Mouse (Mus musculus): ENCODE measurements around the gene Shisa8.
A peak's percentile ranks its signal among the peaks of the same experiment; 100 is the strongest.
"Not testable (repeated sequence)": the region's sequence is repeated elsewhere in the genome, so short reads cannot be mapped to it uniquely, and the experiment has no call there.

Shisa8 gene

GRCm38 (mm10) chr15:82212752-82213063 lies at the start of gene Shisa8:
Shisa8 (minus strand) TSS chr15:82212815.
- DNase-seq: peak; percentile 58 to 73

- DNase-seq: peak; percentile 77 to 82
Measured at GRCm38 (mm10) chr15:82259510-82259909, 46.9 kb upstream of the Shisa8 start.

- DNase-seq: peak; percentile 60 to 72
Measured at GRCm38 (mm10) chr15:82255944-82256383, 43.3 kb upstream of the Shisa8 start.

- no peak for DNase-seq
Measured at GRCm38 (mm10) chr15:82255248-82255647, 42.6 kb upstream of the Shisa8 start.

- no peak for DNase-seq
Measured at GRCm38 (mm10) chr15:82252097-82252496, 39.5 kb upstream of the Shisa8 start, which contains the start of gene 1500009C09Rik. 1500009C09Rik (plus strand) TSS chr15:82252397.

- no peak for DNase-seq
Measured at GRCm38 (mm10) chr15:82251579-82251978, 39.0 kb upstream of the Shisa8 start.

- no peak for DNase-seq
Measured at GRCm38 (mm10) chr15:82247131-82247776, 34.6 kb upstream of the Shisa8 start.

- DNase-seq: not testable (repeated sequence)
Measured at GRCm38 (mm10) chr15:82244805-82245161, 32.2 kb upstream of the Shisa8 start.

GRCm38 (mm10) chr15:82244115-82244804 lies 31.6 kb upstream of the Shisa8 start, which contains the start of gene Cenpm:
Cenpm (minus strand) TSS chr15:82244748.
- peak; percentile 92 to 94 for DNase-seq

- no peak for DNase-seq
Measured at GRCm38 (mm10) chr15:82243742-82244114, 31.1 kb upstream of the Shisa8 start.

- DNase-seq: no peak
Measured at GRCm38 (mm10) chr15:82243311-82243710, 30.7 kb upstream of the Shisa8 start.

- peak; percentile 94 to 98 for DNase-seq
Measured at GRCm38 (mm10) chr15:82236565-82236964, 23.9 kb upstream of the Shisa8 start.

GRCm38 (mm10) chr15:82235661-82236060 lies 23.0 kb upstream of the Shisa8 start:
- DNase-seq: no peak

- DNase-seq: no peak
Measured at GRCm38 (mm10) chr15:82232651-82233050, 20.0 kb upstream of the Shisa8 start.

GRCm38 (mm10) chr15:82231591-82232378 lies 19.2 kb upstream of the Shisa8 start:
- peak; percentile 88 to 91 for DNase-seq

- no peak for DNase-seq
Measured at GRCm38 (mm10) chr15:82231100-82231499, 18.5 kb upstream of the Shisa8 start.

- DNase-seq: no peak
Measured at GRCm38 (mm10) chr15:82230098-82230611, 17.5 kb upstream of the Shisa8 start.

- no peak for DNase-seq
Measured at GRCm38 (mm10) chr15:82229542-82230045, 17.0 kb upstream of the Shisa8 start.

GRCm38 (mm10) chr15:82225769-82226168 lies 13.2 kb upstream of the Shisa8 start:
- DNase-seq: no peak

- DNase-seq: no peak
Measured at GRCm38 (mm10) chr15:82224602-82225215, 12.1 kb upstream of the Shisa8 start.

- no peak for DNase-seq
Measured at GRCm38 (mm10) chr15:82223657-82224601, 11.3 kb upstream of the Shisa8 start, which contains the start of gene Tnfrsf13c. Tnfrsf13c (minus strand) TSS chr15:82224369.
